Mouse (Mus musculus) WW6 (cell line): ENCODE data around the gene Cfap58.

Source experiments
- DNase-seq: peaks from one replicate; pipeline ENCODE4 v3.0.0-alpha.2; 2013; ENCODE audit warnings: low read depth, low spot score

Cfap58 gene

GRCm38 (mm10) chr19:48079718-48080117, 142.2 kb downstream of the Cfap58 start:
- no peak for DNase-seq

GRCm38 (mm10) chr19:48081456-48081855, 144.0 kb downstream of the Cfap58 start:
- DNase-seq = no peak
